ENCODE assay signal across 8 mouse cellular contexts in genomic region chr13:100650550-100651438, GRCm38 (mm10). TPM values are rescaled to one million over a fixed set of nuclear protein-coding genes. Genes with fewer than 3 reads are reported as not detected.
A peak's percentile ranks its signal among the peaks of the same experiment; 100 is the strongest.
DNase-seq lines count a peak whose midpoint lies in the region; ATAC-seq and TF ChIP-seq lines count a peak whose summit lies in the region.

Gene Ak6 (plus strand): TSS chr13:100650979.
Gene Rad17 (minus strand): TSS chr13:100651051.

- H3K9me3 ChIP-seq in hindbrain, embryonic 16.5 days (ENCODE audit: control insufficient read depth, low read length), result no peaks in the 10 kb centered on the region

- peak; percentile 98 for ATAC-seq in hindbrain, embryonic 16.5 days
- ATAC-seq in megakaryocyte, adult 5-6 weeks (ENCODE audit: poor library complexity, severe bottlenecking), result peak; percentile 93

- H3K9ac ChIP-seq in hindbrain, embryonic 16.5 days (ENCODE audit: low read depth, low read length), result peak within 1 kb of the TSS; percentile 91

- under 1% methylated on average over 56 of the region's 73 CpGs for WGBS in hindbrain, embryonic 16.5 days

- peak; percentile 86 for DNase-seq in WW6 (ENCODE audit: low read depth, low spot score)
- DNase-seq in cerebellum, postnatal 4 days (ENCODE audit: low spot score in 2 of 2), result peak; percentile 87 to 92
- peak; percentile 95 for DNase-seq in gastrocnemius, adult 18-20 months (ENCODE audit: low spot score)
- DNase-seq in left cerebral cortex, adult 2 months (ENCODE audit: extremely low spot score in 1 of 2, low spot score in 2 of 2), result peak; percentile 94 to 98
- peak; percentile 94 to 96 for DNase-seq in right cerebral cortex, adult 2 months (ENCODE audit: low spot score in 2 of 2)
- DNase-seq in urinary bladder, postnatal 14 days (ENCODE audit: low spot score), result peak; percentile 95

- peak within 1 kb of the TSS; percentile 73 for H3K4me2 ChIP-seq in hindbrain, embryonic 16.5 days (ENCODE audit: low read length)

- intact Hi-C loops in left cerebral cortex, adult 2 months (cut with DNase I), result loop anchor here (2.0 to 5.0 kb wide), 2 partner anchors 82 to 548 kb away; partner anchors contain the start of gene Cdk7

- H3K4me1 ChIP-seq in hindbrain, embryonic 16.5 days (ENCODE audit: control insufficient read depth, insufficient read depth, low read depth, low read length), result peaks cover 10% of the 10 kb centered on the region

- H3K27me3 ChIP-seq in hindbrain, embryonic 16.5 days (replicated peaks; ENCODE audit: control insufficient read depth, insufficient read depth, low read length), result no peaks in the 10 kb centered on the region

- TF ChIP-seq CTCF in left cerebral cortex, adult 2 months (IDR thresholded peaks at IDR 0.05), result peak; percentile 2

- peak within 1 kb of the TSS; percentile 98 for H3K27ac ChIP-seq in hindbrain, embryonic 16.5 days (ENCODE audit: low read depth, low read length)
- H3K27ac ChIP-seq in left cerebral cortex, adult 2 months, result peak within 1 kb of the TSS; percentile 100

- H3K36me3 ChIP-seq in hindbrain, embryonic 16.5 days (ENCODE audit: control insufficient read depth, insufficient read depth, low read length), result no peaks in the 10 kb centered on the region; the same call in 1 of the 2 replicates

- peak within 1 kb of the TSS; percentile 89 for H3K4me3 ChIP-seq in hindbrain, embryonic 16.5 days (ENCODE audit: low read length)
- peak within 1 kb of the TSS; percentile 93 for H3K4me3 ChIP-seq in left cerebral cortex, adult 2 months

RNA-seq across cellular contexts. Expression of gene Ak6, which starts in this region (rescaled TPM):
- total RNA-seq in gastrocnemius, adult 18-20 months (2021), result 10 to 100 TPM; 72.1 to 74.4 TPM
- polyA plus RNA-seq in hindbrain, embryonic 16.5 days (2015; fragmentation: Nextera tagmentation; extraction: Ambion mirVana), result 292 and 316 TPM in 2 replicates
- 10 to 100 TPM; 66.9 to 86.2 TPM for total RNA-seq in left cerebral cortex, adult 2 months (2021)
- 189 and 230 TPM in 2 replicates for total RNA-seq in megakaryocyte, adult 5-6 weeks (2015)
- total RNA-seq in megakaryocyte, adult 5-6 weeks (2017), result 153 and 173 TPM in 2 replicates

RNA-seq across cellular contexts. Expression of gene Rad17, which starts in this region (rescaled TPM):
- 10 to 100 TPM; 11.4 to 13.9 TPM for total RNA-seq in gastrocnemius, adult 18-20 months (2021)
- polyA plus RNA-seq in hindbrain, embryonic 16.5 days (2015; fragmentation: Nextera tagmentation; extraction: Ambion mirVana), result 15.3 and 16.6 TPM in 2 replicates
- 10 to 100 TPM; 14.1 to 14.6 TPM for total RNA-seq in left cerebral cortex, adult 2 months (2021)
- total RNA-seq in megakaryocyte, adult 5-6 weeks (2015), result 25.6 and 28.7 TPM in 2 replicates
- total RNA-seq in megakaryocyte, adult 5-6 weeks (2017), result 29.7 and 35.3 TPM in 2 replicates

Comparison
In these comparisons a context has a peak if more than half of its experiments do, and no peak if none do; other contexts are left out.
1. Peak in every context shown above with its lines: DNase-seq, ATAC-seq, H3K4me3 ChIP-seq and H3K27ac ChIP-seq.